Mouse (Mus musculus) C2C12 (cell line): ENCODE measurements at regions not wholly inside any gene's neighbourhood (a gene's known extent, or its start where the extent isn't known, plus 50 kb on each side); places are given as distances from the start of the nearest gene placed in this dataset.
"Not testable (repeated sequence)": the region's sequence is repeated elsewhere in the genome, so short reads cannot be mapped to it uniquely, and the experiment has no call there.

Experiments
- H3K27me3 ChIP-seq: one replicate; pipeline ENCODE4 v1.6.1; 2011; ENCODE audit not compliant: control insufficient read depth, insufficient read depth, insufficient read length
- H3K36me3 ChIP-seq: one replicate; pipeline ENCODE4 v1.6.1; 2011; ENCODE audit not compliant: control insufficient read depth, insufficient read depth
- H3K4me3 ChIP-seq: one replicate; pipeline ENCODE4 v1.5.1; 2011; ENCODE audit warnings: mild to moderate bottlenecking, control low read depth; ENCODE audit not compliant: poor library complexity, insufficient read depth, severe bottlenecking
- H3K79me2 ChIP-seq: one replicate; pipeline ENCODE4 v1.6.1; 2011; ENCODE audit not compliant: control insufficient read depth, insufficient read depth
- H3K79me3 ChIP-seq: one replicate; pipeline ENCODE4 v1.6.1; 2011; ENCODE audit warnings: low read depth, control low read depth
- H3ac ChIP-seq: one replicate; pipeline ENCODE3; 2011; ENCODE audit warnings: low read depth; ENCODE audit not compliant: control insufficient read depth, insufficient read length
- CEBPB ChIP-seq: IDR thresholded peaks from one replicate; pipeline ENCODE4 v1.6.1; 2011; ENCODE audit warnings: low read depth, mild to moderate bottlenecking, control low read depth, moderate library complexity
- CTCF ChIP-seq: IDR thresholded peaks from one replicate; pipeline ENCODE4 v1.5.1; 2011; ENCODE audit not compliant: control insufficient read depth, insufficient read depth, insufficient read length
- FOSL1 ChIP-seq: IDR thresholded peaks from one replicate; pipeline ENCODE4 v1.8.0; 2011; ENCODE audit warnings: mild to moderate bottlenecking, low read length; ENCODE audit not compliant: poor library complexity, insufficient read depth, severe bottlenecking
- MAX ChIP-seq: IDR thresholded peaks from one replicate; pipeline ENCODE4 v1.6.1; 2011; ENCODE audit warnings: mild to moderate bottlenecking, control low read depth
- MYOD1 ChIP-seq: IDR thresholded peaks from one replicate; pipeline ENCODE4 v1.6.1; 2011; ENCODE audit warnings: low read depth; ENCODE audit not compliant: control insufficient read depth, insufficient read length
- MYOG ChIP-seq: IDR thresholded peaks from one replicate; pipeline ENCODE4 v1.6.1; 2011; ENCODE audit not compliant: control insufficient read depth, insufficient read length; ENCODE audit errors: extremely low read depth
- USF1 ChIP-seq: IDR thresholded peaks from one replicate; pipeline ENCODE4 v1.6.1; 2011; ENCODE audit warnings: low read depth, mild to moderate bottlenecking, control low read depth, moderate library complexity

DNA sequence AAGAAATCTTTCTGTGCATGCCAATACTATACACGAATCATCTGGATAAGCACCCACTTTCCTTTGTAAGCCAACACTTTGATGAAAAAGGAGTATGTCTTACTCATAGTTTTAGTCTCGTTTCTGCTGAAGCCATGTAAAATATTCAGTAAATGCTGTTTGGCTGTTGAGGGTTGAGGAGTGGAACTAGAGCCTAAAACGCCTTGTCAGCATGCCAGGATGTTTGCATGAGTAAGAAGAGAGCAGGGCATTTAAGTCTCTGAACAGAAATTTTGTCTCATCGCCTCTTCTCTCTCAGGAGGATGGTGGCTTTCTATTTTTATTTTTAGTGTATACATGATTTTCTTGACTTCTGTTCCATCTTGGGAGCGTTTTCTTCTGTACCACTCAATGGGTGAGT lies 216.0 kb downstream of the Serpinb8 start:
- no peak for TF ChIP-seq MYOG
- TF ChIP-seq MAX: no peak
- TF ChIP-seq CEBPB: no peak
- no peak for TF ChIP-seq CTCF
- TF ChIP-seq MYOD1: no peak
- TF ChIP-seq USF1: no peak
- TF ChIP-seq FOSL1: no peak
- Histone ChIP-seq H3K36me3 (no peaks in the 10 kb centered on the region), H3ac (no peak overlapping the region), H3K79me2 (no peaks in the 10 kb centered on the region), H3K27me3 (no peaks in the 10 kb centered on the region), H3K4me3 (no peak overlapping the region), H3K79me3 (no peaks in the 10 kb centered on the region)

DNA sequence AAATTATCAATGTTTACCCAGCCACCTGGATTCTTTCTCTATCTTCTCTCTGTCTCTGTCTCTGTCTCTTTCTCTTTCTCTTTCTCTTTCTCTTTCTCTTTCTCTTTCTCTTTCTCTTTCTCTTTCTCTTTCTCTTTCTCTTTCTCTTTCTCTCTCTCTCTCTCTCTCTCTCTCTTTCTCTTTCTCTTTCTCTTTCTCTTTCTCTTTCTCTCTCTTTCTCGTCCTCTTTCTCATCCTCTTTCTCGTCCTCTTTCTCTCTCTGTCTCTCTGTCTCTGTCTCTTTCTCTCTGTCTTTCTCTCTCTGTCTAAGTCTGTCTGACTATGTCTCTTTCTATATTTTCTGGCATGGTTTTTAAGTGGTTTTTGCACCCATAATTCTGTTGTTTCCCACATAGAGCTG lies 217.6 kb downstream of the Serpinb8 start:
- not testable (repeated sequence) for H3K36me3 ChIP-seq, H3K79me3 ChIP-seq, H3K79me2 ChIP-seq, H3ac ChIP-seq, H3K4me3 ChIP-seq, H3K27me3 ChIP-seq

DNA sequence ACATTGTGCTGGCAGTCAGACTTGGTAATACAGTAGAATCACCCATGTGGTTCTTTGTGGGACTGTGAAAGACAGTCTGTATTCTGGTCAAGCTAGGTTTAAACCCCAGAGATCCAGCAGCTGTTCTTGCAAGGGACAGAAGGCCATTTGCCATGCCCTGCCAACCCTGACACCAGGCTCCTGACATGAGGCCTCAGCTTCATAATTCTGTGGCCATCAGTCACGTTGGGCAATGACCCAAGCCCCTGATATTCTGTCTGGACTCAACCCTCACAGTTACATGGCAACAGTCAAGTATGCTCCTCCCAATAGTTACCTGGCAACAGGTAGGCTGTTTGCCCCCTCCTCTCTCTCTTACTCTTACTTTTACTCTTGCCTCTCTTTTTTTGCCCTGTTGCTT lies 221.3 kb downstream of the Serpinb8 start:
- TF ChIP-seq USF1 (no peak), FOSL1 (no peak), CTCF (no peak), MAX (no peak), MYOG (no peak), CEBPB (no peak)
- Histone ChIP-seq H3ac (no peak overlapping the region), H3K4me3 (no peak overlapping the region), H3K27me3 (no peaks in the 10 kb centered on the region), H3K79me3 (no peaks in the 10 kb centered on the region), H3K36me3 (no peaks in the 10 kb centered on the region), H3K79me2 (no peaks in the 10 kb centered on the region)

DNA sequence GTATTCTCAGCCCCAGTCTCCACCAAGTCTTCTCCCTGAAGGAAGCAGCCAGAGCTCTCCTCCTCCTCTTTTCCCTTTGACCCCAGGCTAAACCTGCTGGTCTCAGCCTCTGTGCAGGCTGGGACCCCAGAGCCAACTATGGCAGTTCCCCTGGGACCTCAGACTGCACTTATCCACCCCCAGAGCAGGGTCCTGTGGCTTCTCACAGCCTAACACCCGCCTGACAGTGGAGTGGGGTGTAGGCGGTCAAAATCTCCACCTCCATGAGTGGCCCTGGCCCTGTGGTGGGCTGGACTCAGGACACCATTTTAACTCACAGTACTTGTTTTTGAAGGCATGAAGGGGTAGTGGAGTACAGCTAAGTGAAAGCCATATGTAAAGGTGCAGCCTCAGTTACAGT lies 222.1 kb downstream of the Serpinb8 start:
- no peak for TF ChIP-seq USF1
- TF ChIP-seq CEBPB: no peak
- no peak for TF ChIP-seq CTCF
- TF ChIP-seq MAX: no peak
- TF ChIP-seq FOSL1: no peak
- no peak for TF ChIP-seq MYOG
- TF ChIP-seq MYOD1: no peak

DNA sequence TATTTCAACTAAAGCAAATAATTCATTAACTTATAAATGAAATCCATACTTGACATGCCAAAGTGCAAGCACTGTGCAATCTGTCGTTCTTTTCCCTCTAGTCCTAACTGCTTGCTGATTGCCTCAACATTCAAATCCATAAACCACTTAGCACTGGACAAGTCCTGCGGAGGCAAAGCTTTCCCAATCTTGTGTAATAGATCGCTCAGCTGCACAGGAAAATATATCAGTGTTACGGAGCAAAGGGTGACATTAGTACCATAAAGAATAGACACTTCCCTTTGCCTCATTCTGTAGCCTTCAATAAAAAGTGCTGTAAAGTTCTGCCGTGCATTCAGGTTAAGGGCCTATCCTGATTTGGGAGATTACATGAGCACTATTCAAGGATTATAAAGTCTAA lies 248.1 kb downstream of the Serpinb8 start:
- H3K36me3 ChIP-seq: no peaks in the 10 kb centered on the region

More for the DNA sequence above, 222.1 kb downstream of the Serpinb8 start:
- H3K79me3 ChIP-seq: no peaks in the 10 kb centered on the region
- H3K4me3 ChIP-seq: no peak overlapping the region
- no peaks in the 10 kb centered on the region for H3K36me3 ChIP-seq
- H3K79me2 ChIP-seq: no peaks in the 10 kb centered on the region
- no peak overlapping the region for H3ac ChIP-seq
- no peaks in the 10 kb centered on the region for H3K27me3 ChIP-seq

DNA sequence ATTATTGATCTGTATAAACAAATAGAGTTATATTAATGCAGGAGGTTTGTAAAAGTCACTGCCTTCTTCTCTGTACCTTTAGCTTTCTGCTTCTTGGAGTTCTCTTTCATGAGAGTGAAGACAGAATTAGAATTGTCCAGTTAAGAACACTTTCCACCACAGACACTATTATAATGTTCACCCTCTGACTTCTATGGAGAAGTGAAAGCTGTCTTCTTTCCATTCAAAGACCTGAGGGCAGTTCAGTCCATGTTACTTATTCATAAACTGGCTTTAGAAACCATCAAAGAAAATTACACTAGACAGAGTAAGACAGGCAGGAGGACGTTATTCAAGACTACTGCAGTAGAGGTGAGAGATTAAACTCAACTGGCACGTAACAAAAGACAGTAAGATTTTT lies 262.6 kb downstream of the Serpinb8 start:
- Histone ChIP-seq H3K79me3 (no peaks in the 10 kb centered on the region), H3K36me3 (no peaks in the 10 kb centered on the region), H3K27me3 (no peaks in the 10 kb centered on the region), H3ac (no peak overlapping the region), H3K79me2 (no peaks in the 10 kb centered on the region), H3K4me3 (no peak overlapping the region)
- TF ChIP-seq MAX: no peak
- TF ChIP-seq MYOD1: no peak
- TF ChIP-seq FOSL1: no peak
- TF ChIP-seq MYOG: no peak
- TF ChIP-seq USF1: no peak
- no peak for TF ChIP-seq CTCF
- TF ChIP-seq CEBPB: no peak

More for the DNA sequence above, 248.1 kb downstream of the Serpinb8 start:
- Histone ChIP-seq H3K4me3 (no peak overlapping the region), H3ac (no peak overlapping the region), H3K79me2 (no peaks in the 10 kb centered on the region), H3K79me3 (no peaks in the 10 kb centered on the region), H3K27me3 (no peaks in the 10 kb centered on the region)
- no peak for TF ChIP-seq CTCF
- no peak for TF ChIP-seq MYOD1
- no peak for TF ChIP-seq FOSL1
- TF ChIP-seq USF1: no peak
- TF ChIP-seq CEBPB: no peak
- no peak for TF ChIP-seq MAX
- TF ChIP-seq MYOG: no peak
